Mouse (Mus musculus) forebrain, embryonic 10.5 days (tissue): Measurements from ENCODE around the gene Cd200r2. TPM values are rescaled to one million over a fixed set of nuclear protein-coding genes. Genes with fewer than 3 reads are reported as not detected.

Experiments
- DNase-seq: peaks from one replicate; pipeline ENCODE4 v3.0.0-alpha.2; 2017; ENCODE audit warnings: low spot score; ENCODE audit errors: extremely low spot score
- H3K27ac ChIP-seq: fragments of 300-500 bp; sonication (generic); 2 replicates; pipeline ENCODE4 v1.5.1; 2016; ENCODE audit warnings: mild to moderate bottlenecking
- H3K27me3 ChIP-seq: fragments of 300-500 bp; sonication (generic); 2 replicates; pipeline ENCODE4 v1.6.1; 2016; ENCODE audit warnings: mild to moderate bottlenecking; ENCODE audit not compliant: poor library complexity, severe bottlenecking
- H3K36me3 ChIP-seq: fragments of 300-500 bp; sonication (generic); replicated peaks from 2 replicates; pipeline ENCODE4 v1.6.1; 2016; ENCODE audit warnings: mild to moderate bottlenecking, moderate library complexity
- H3K4me1 ChIP-seq: fragments of 300-500 bp; sonication (generic); 2 replicates; pipeline ENCODE4 v1.6.1; 2016
- H3K4me3 ChIP-seq: fragments of 300-500 bp; sonication (generic); 2 replicates; pipeline ENCODE4 v1.5.1; 2016; ENCODE audit warnings: mild to moderate bottlenecking, moderate library complexity
- H3K9me3 ChIP-seq: fragments of 300-500 bp; sonication (generic); 2 replicates; pipeline ENCODE4 v1.6.1; 2016; ENCODE audit warnings: mild to moderate bottlenecking, moderate library complexity
- WGBS: fragments of 180-500 bp; shearing (Covaris S2); methylation state at CpG from one replicate; pipeline ENCODE4 v1.1.7; 2016; 5-methylcytosine and 5-hydroxymethylcytosine counted together
- polyA plus RNA-seq: library from polyadenylated mRNA; unstranded; fragments of >200 nt; fragmentation: Nextera tagmentation; extraction: Ambion mirVana; gene quantifications from 2 replicates; pipeline ENCODE4 v1.2.1, GENCODE M21; 2016

The Cd200r2 gene
- polyA plus RNA-seq, 1 experiment from 2014 or later: not detected

DNA sequence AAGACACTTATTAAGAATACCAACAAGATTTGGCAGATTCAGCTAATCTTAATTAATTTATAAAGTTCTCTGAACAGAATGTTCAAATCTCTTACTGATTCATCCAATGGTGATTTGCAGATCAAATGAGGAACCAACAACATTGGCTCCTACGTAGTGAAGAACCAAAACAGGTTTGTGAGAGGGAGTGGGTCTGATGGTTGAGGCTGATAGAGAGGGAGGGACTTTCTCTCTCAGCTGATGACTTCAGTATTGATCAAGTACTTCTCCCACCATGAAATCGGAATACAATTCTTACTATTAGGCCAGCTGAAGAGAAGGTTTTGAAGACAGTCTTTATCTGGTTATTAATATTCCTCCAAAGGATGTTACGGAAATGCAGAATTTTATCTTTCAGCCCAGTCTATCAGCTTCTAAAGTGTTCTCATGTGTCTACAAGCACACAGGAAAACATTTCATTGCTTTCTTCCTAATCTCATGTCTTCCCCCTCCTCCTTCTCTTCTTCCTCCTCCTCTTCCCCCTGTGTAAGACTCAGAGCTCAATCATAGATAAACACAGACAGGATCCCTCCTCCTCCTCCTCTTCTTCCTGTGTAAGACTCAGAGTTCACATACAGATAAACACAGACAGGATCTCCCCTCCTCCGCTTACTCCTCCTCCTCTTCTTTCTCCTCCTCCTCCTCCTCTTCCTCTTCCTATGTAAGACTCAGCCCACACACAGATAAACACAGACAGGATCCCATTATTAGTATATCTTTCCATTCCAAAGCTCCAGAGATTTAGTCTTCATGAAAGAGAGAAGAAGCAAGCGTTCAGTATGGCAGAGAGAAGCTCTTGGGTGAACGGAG is 97.9 kb downstream of the Cd200r2 start:
- Histone ChIP-seq H3K9me3 (no peaks in the 10 kb centered on the region), H3K4me3 (no peak overlapping the region), H3K27me3 (no peaks in the 10 kb centered on the region), H3K4me1 (no peaks in the 10 kb centered on the region), H3K27ac (no peak overlapping the region), H3K36me3 (no peaks in the 10 kb centered on the region)
- 86% methylated on average over 6 of the region's 6 CpGs for WGBS
- no peak for DNase-seq

DNA sequence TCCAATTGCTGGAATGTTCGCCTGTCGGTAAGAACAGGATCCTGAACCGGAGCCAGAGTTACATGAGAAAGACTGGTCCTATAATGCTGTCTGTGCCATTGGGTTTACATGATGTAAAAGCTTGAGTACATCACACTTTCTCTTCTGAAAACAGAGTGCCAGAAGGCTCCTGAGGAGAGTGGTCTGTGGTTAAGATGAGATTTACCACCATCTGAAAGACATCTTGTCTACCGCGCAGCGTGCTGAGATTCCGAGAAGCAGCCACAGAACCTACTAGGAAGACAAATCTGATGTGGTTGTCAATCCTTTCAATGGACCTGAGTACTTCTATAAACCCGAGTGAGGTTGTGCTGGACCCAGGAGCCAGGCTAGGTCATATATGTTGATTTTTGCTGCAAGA is 98.5 kb downstream of the Cd200r2 start:
- DNase-seq: no peak
- WGBS: 93% methylated on average over 8 of the region's 8 CpGs
- H3K4me1 ChIP-seq: no peaks in the 10 kb centered on the region
- no peak overlapping the region for H3K27ac ChIP-seq
- no peaks in the 10 kb centered on the region for H3K36me3 ChIP-seq
- no peak overlapping the region for H3K4me3 ChIP-seq
- no peaks in the 10 kb centered on the region for H3K9me3 ChIP-seq
- H3K27me3 ChIP-seq: no peaks in the 10 kb centered on the region

Other genes starting within 250 kb of the Cd200r2 start
- gene Nepro, start 142.8 kb upstream of the Cd200r2 start, polyA plus RNA-seq: 15.4 and 17.1 TPM in 2 replicates
- gene Gtpbp8, start 120.7 kb upstream of the Cd200r2 start, polyA plus RNA-seq: 31.9 and 32.4 TPM in 2 replicates
- gene Cd200r1, start 101.4 kb upstream of the Cd200r2 start, polyA plus RNA-seq: 0.27 and 0.47 TPM in 2 replicates
- gene Cd200r4, start 55.4 kb upstream of the Cd200r2 start, polyA plus RNA-seq: 0.14 TPM in 1 of 2 replicates, not detected in the other
- not detected in 2 replicates for gene Cd200r3, start 76.6 kb downstream of the Cd200r2 start, polyA plus RNA-seq
- gene Ccdc80, start 226.3 kb downstream of the Cd200r2 start, polyA plus RNA-seq: 11.7 and 14.0 TPM in 2 replicates